Mouse (Mus musculus): ENCODE measurements around the gene Ccdc77. TPM values are rescaled to one million over a fixed set of nuclear protein-coding genes. Genes with fewer than 3 reads are reported as not detected.

Ccdc77 gene
- polyA plus RNA-seq, 1 experiment, result 7.5 TPM

- Histone ChIP-seq H3K4me1 (ENCODE audit: control insufficient read depth, insufficient read depth, low read length) (no peaks in the 10 kb centered on the region), H3K4me3 (ENCODE audit: insufficient read depth, low read length) (peak within 1 kb of the TSS; percentile 81), H3K27ac (ENCODE audit: insufficient read depth, low read length) (no peak within 1 kb of the TSS)
- TF ChIP-seq POLR2A (IDR thresholded peaks at IDR 0.05; ENCODE audit: extremely low read depth, insufficient read depth, low read length) (no peak), CTCF (IDR thresholded peaks at IDR 0.05; ENCODE audit: extremely low read depth, insufficient read depth, low read length) (no peak)
Measured at GRCm38 (mm10) chr6:120294056-120294784, 70.0 kb downstream of the Ccdc77 start, which contains the start of the genes D330020A13Rik and B4galnt3. D330020A13Rik (plus strand) TSS chr6:120294364. B4galnt3 (minus strand) TSS chr6:120294559.

- no peak overlapping the region for H3K4me3 ChIP-seq (ENCODE audit: insufficient read depth, low read length)
- no peaks in the 10 kb centered on the region for H3K4me1 ChIP-seq (ENCODE audit: control insufficient read depth, insufficient read depth, low read length)
- no peak overlapping the region for H3K27ac ChIP-seq (ENCODE audit: insufficient read depth, low read length)
- TF ChIP-seq POLR2A (IDR thresholded peaks at IDR 0.05; ENCODE audit: extremely low read depth, insufficient read depth, low read length) (no peak), CTCF (IDR thresholded peaks at IDR 0.05; ENCODE audit: extremely low read depth, insufficient read depth, low read length) (no peak)
Measured at GRCm38 (mm10) chr6:120291396-120292009, 72.7 kb downstream of the Ccdc77 start.

- H3K4me1 ChIP-seq (ENCODE audit: control insufficient read depth, insufficient read depth, low read length), result no peaks in the 10 kb centered on the region
- no peak overlapping the region for H3K4me3 ChIP-seq (ENCODE audit: insufficient read depth, low read length)
- TF ChIP-seq CTCF (IDR thresholded peaks at IDR 0.05; ENCODE audit: extremely low read depth, insufficient read depth, low read length), result no peak
- no peak for TF ChIP-seq POLR2A (IDR thresholded peaks at IDR 0.05; ENCODE audit: extremely low read depth, insufficient read depth, low read length)
- H3K27ac ChIP-seq (ENCODE audit: insufficient read depth, low read length), result no peak overlapping the region
Measured at GRCm38 (mm10) chr6:120289430-120289829, 74.7 kb downstream of the Ccdc77 start.

- TF ChIP-seq CTCF (IDR thresholded peaks at IDR 0.05; ENCODE audit: extremely low read depth, insufficient read depth, low read length), result no peak
- no peak for TF ChIP-seq POLR2A (IDR thresholded peaks at IDR 0.05; ENCODE audit: extremely low read depth, insufficient read depth, low read length)
- Histone ChIP-seq H3K27ac (ENCODE audit: insufficient read depth, low read length) (no peak overlapping the region), H3K4me1 (ENCODE audit: control insufficient read depth, insufficient read depth, low read length) (no peaks in the 10 kb centered on the region), H3K4me3 (ENCODE audit: insufficient read depth, low read length) (no peak overlapping the region)
Measured at GRCm38 (mm10) chr6:120288541-120288940, 75.6 kb downstream of the Ccdc77 start.

GRCm38 (mm10) chr6:120287279-120287678, 76.9 kb downstream of the Ccdc77 start:
- Histone ChIP-seq H3K4me3 (ENCODE audit: insufficient read depth, low read length) (no peak overlapping the region), H3K4me1 (ENCODE audit: control insufficient read depth, insufficient read depth, low read length) (no peaks in the 10 kb centered on the region), H3K27ac (ENCODE audit: insufficient read depth, low read length) (no peak overlapping the region)
- TF ChIP-seq CTCF (IDR thresholded peaks at IDR 0.05; ENCODE audit: extremely low read depth, insufficient read depth, low read length) (no peak), POLR2A (IDR thresholded peaks at IDR 0.05; ENCODE audit: extremely low read depth, insufficient read depth, low read length) (no peak)

GRCm38 (mm10) chr6:120276874-120277449, 87.2 kb downstream of the Ccdc77 start:
- Histone ChIP-seq H3K4me1 (ENCODE audit: control insufficient read depth, insufficient read depth, low read length) (peaks cover 2% of the 10 kb centered on the region; the same call in 1 of the 2 replicates), H3K4me3 (ENCODE audit: insufficient read depth, low read length) (no peak overlapping the region), H3K27ac (ENCODE audit: insufficient read depth, low read length) (no peak overlapping the region)
- no peak for TF ChIP-seq CTCF (IDR thresholded peaks at IDR 0.05; ENCODE audit: extremely low read depth, insufficient read depth, low read length)
- no peak for TF ChIP-seq POLR2A (IDR thresholded peaks at IDR 0.05; ENCODE audit: extremely low read depth, insufficient read depth, low read length)

GRCm38 (mm10) chr6:120275301-120275700, 88.9 kb downstream of the Ccdc77 start:
- no peak for TF ChIP-seq POLR2A (IDR thresholded peaks at IDR 0.05; ENCODE audit: extremely low read depth, insufficient read depth, low read length)
- no peak for TF ChIP-seq CTCF (IDR thresholded peaks at IDR 0.05; ENCODE audit: extremely low read depth, insufficient read depth, low read length)
- Histone ChIP-seq H3K27ac (ENCODE audit: insufficient read depth, low read length) (no peak overlapping the region), H3K4me1 (ENCODE audit: control insufficient read depth, insufficient read depth, low read length) (peaks cover 2% of the 10 kb centered on the region; the same call in 1 of the 2 replicates), H3K4me3 (ENCODE audit: insufficient read depth, low read length) (no peak overlapping the region)

GRCm38 (mm10) chr6:120274887-120275286, 89.3 kb downstream of the Ccdc77 start:
- TF ChIP-seq CTCF (IDR thresholded peaks at IDR 0.05; ENCODE audit: extremely low read depth, insufficient read depth, low read length) (no peak), POLR2A (IDR thresholded peaks at IDR 0.05; ENCODE audit: extremely low read depth, insufficient read depth, low read length) (no peak)
- Histone ChIP-seq H3K4me3 (ENCODE audit: insufficient read depth, low read length) (no peak overlapping the region), H3K4me1 (ENCODE audit: control insufficient read depth, insufficient read depth, low read length) (peaks cover 2% of the 10 kb centered on the region; the same call in 1 of the 2 replicates), H3K27ac (ENCODE audit: insufficient read depth, low read length) (no peak overlapping the region)

Other genes with a start within 250 kb of the Ccdc77 start
- 0.13 TPM in 1 of 2 replicates, not detected in the other for gene D330020A13Rik, start 70.0 kb downstream of the Ccdc77 start, polyA plus RNA-seq (2012; rRNA removed)
- 0.58 and 0.70 TPM in 2 replicates for gene B4galnt3, start 69.8 kb downstream of the Ccdc77 start, polyA plus RNA-seq (2012; rRNA removed)
- gene Kdm5a, start 250 bp downstream of the Ccdc77 start, polyA plus RNA-seq (2012; rRNA removed), result 9.4 and 10.5 TPM in 2 replicates
- 16.6 and 17.9 TPM in 2 replicates for gene Il17ra, start 98.9 kb upstream of the Ccdc77 start, polyA plus RNA-seq (2012; rRNA removed)
- 39.3 and 40.5 TPM in 2 replicates for gene Tmem121b, start 129.4 kb upstream of the Ccdc77 start, polyA plus RNA-seq (2012; rRNA removed)
- gene Hdhd5, start 166.9 kb upstream of the Ccdc77 start, polyA plus RNA-seq (2012; rRNA removed), result 45.6 and 46.9 TPM in 2 replicates

All from cortical plate, adult 2 months (tissue).